Mouse (Mus musculus): ENCODE data around the gene Gm8281. TPM values are rescaled to one million over a fixed set of nuclear protein-coding genes. Genes with fewer than 3 reads are reported as not detected.

Gm8281 gene
- 1.0 TPM for polyA plus RNA-seq (2014; fragmentation: Illumina TruSeq; extraction: RNeasy Lipid Tissue Mini Kit (QIAGEN cat#74804); ENCODE audit: low read depth, low replicate concordance)

DNA sequence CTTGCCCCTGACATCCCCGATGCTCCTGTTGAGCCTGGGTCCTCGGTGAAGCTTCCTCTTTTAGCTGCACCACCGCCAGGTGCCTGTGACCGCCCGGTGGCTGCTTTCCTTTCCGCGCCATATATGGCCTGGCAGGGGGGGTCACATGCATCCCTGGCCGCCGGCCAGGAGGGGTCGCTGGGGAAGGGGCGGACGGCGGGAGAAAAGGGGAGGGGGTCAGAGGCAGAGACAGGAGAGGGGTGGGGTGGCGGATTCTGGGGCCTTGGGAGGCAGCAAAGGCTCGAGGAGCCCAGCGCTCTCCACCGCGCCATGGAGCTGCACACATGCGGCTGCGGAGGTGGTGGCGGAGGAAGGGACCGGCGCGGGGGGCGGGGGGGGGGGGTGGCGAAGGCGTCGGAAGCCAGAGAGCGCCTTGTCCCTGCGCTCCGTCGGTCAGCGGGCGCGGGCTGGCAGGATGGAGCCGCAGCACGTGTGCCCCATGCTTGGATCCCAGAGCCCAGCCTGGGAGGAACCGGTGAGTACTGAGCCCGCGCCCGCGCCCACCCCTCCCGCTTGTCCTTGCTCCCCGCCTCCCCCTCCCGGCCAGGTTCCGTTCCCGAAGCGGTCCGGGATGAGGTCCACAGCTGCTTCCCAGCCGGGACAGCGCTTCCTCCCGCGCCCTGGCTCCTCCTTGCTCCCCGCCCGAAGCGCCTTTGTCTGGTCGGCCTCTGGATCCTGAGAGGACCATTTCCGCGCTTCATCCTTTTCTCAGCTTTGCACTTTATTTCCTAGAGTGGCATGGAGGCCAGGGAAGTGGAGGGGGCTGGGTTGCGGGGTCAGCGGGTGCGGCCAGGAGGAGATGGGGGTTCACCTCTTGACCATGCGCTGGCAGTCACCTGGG lies at the start of gene Gm8281:
TSS of gene Gm8281 (plus strand) at position 430 of the 880 bp plus-strand sequence.

GRCm38 (mm10) chr14:5050329-5050728 lies 20.5 kb upstream of the Gm8281 start, which contains the start of gene 4930555G01Rik:
TSS of gene 4930555G01Rik (plus strand) at chr14:5050629.

DNA sequence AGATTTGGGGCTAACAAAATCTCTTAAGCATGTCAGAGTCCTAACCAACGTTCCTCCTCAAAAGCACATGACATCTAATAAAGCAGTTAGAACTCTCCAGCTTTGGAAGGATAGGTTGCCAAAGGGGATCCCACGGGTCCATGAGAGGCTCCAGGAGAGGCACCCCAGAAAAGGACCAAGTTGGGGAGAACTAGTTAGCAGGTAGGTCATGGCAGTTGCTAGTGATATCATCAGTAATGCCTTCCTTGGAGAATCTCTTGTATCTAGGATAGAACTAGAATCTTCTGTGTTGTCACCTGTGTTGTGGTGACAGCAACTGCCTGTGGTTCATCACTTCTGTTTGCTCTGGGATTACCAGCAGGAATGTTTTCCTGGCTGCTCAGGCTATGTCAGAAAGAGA lies 60.4 kb downstream of the Gm8281 start, which contains the start of gene Gm8279:
TSS of gene Gm8279 (plus strand) at position 301 of the 400 bp plus-strand sequence.

Other genes starting within 250 kb of the Gm8281 start
- not detected for gene Gm3269, start 232.9 kb upstream of the Gm8281 start, polyA plus RNA-seq (2014; fragmentation: Illumina TruSeq; extraction: RNeasy Lipid Tissue Mini Kit (QIAGEN cat#74804); ENCODE audit: low read depth, low replicate concordance)
- not detected for gene Gm3264, start 215.5 kb upstream of the Gm8281 start, polyA plus RNA-seq (2014; fragmentation: Illumina TruSeq; extraction: RNeasy Lipid Tissue Mini Kit (QIAGEN cat#74804); ENCODE audit: low read depth, low replicate concordance)
- not detected for gene Gm3278, start 178.6 kb upstream of the Gm8281 start, polyA plus RNA-seq (2014; fragmentation: Illumina TruSeq; extraction: RNeasy Lipid Tissue Mini Kit (QIAGEN cat#74804); ENCODE audit: low read depth, low replicate concordance)
- gene Gm8297, start 87.1 kb upstream of the Gm8281 start, polyA plus RNA-seq (2014; fragmentation: Illumina TruSeq; extraction: RNeasy Lipid Tissue Mini Kit (QIAGEN cat#74804); ENCODE audit: low read depth, low replicate concordance), result not detected
- not detected for gene Gm3298, start 55.1 kb upstream of the Gm8281 start, polyA plus RNA-seq (2014; fragmentation: Illumina TruSeq; extraction: RNeasy Lipid Tissue Mini Kit (QIAGEN cat#74804); ENCODE audit: low read depth, low replicate concordance)
- not detected for gene 4930555G01Rik, start 20.4 kb upstream of the Gm8281 start, polyA plus RNA-seq (2014; fragmentation: Illumina TruSeq; extraction: RNeasy Lipid Tissue Mini Kit (QIAGEN cat#74804); ENCODE audit: low read depth, low replicate concordance)
- not detected for gene Gm8279, start 60.5 kb downstream of the Gm8281 start, polyA plus RNA-seq (2014; fragmentation: Illumina TruSeq; extraction: RNeasy Lipid Tissue Mini Kit (QIAGEN cat#74804); ENCODE audit: low read depth, low replicate concordance)
- not detected for gene Gm3317, start 93.5 kb downstream of the Gm8281 start, polyA plus RNA-seq (2014; fragmentation: Illumina TruSeq; extraction: RNeasy Lipid Tissue Mini Kit (QIAGEN cat#74804); ENCODE audit: low read depth, low replicate concordance)
- gene Gm8271, start 114.8 kb downstream of the Gm8281 start, polyA plus RNA-seq (2014; fragmentation: Illumina TruSeq; extraction: RNeasy Lipid Tissue Mini Kit (QIAGEN cat#74804); ENCODE audit: low read depth, low replicate concordance), result not detected
- gene Gm3526, start 189.5 kb downstream of the Gm8281 start, polyA plus RNA-seq (2014; fragmentation: Illumina TruSeq; extraction: RNeasy Lipid Tissue Mini Kit (QIAGEN cat#74804); ENCODE audit: low read depth, low replicate concordance), result not detected

Data from heart, adult 10 weeks (tissue).